ENCODE assay signal across 8 mouse cellular contexts in the genomic region with DNA sequence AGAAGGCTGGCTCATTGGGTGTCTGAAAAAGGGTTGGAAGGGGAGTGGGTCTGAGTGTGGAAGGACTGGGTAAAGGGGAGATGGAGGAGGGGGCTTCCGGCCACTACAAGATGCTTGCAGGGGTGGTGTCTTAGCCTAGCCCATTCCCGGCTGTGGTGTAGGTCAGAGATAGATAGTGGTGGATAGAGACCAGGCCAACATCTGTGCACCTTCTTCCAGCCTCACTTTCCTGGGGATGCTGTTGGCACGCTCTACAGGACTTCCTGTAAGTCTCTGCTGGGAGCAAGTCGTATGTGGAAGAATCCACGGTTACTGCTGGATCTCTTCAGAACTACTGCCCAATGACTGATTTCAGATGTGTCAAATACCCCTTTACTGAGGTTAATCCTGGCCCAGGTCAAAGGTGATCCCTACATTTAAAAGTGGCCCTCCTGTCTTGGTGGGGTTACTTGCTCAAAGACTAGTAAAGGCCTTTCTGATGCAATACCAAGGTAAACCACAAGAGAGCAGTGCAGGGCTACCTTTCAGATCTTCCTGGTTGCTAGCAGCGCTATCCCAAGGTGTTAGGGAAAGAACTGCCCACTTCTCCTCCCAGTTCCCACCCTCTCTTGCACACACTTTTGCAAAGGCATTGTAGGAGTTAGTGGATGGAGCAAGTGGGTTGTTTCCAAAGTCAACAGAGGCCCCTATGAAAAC.
DNase-seq lines count a peak whose midpoint lies in the region; ATAC-seq lines count a peak whose summit lies in the region.

No protein-coding gene starts in this region.

- H3K9me3 ChIP-seq in midbrain, embryonic 14.5 days (ENCODE audit: control insufficient read depth, low read length) = no peaks in the 10 kb centered on the region

- H3K9ac ChIP-seq in midbrain, embryonic 14.5 days (replicated peaks; ENCODE audit: low read length) = no peak overlapping the region

- H3K4me2 ChIP-seq in midbrain, embryonic 14.5 days (ENCODE audit: low read length) = no peak overlapping the region

- DNase-seq in urinary bladder, adult 18-20 months (ENCODE audit: low spot score in 2 of 2) = peak; percentile 71 to 74
- no peak for DNase-seq in urinary bladder, adult 2 months (ENCODE audit: low spot score)
- DNase-seq in embryo, embryonic 10 days (ENCODE audit: low spot score) = peak; percentile 89
- peak; percentile 59 for DNase-seq in gastrocnemius, postnatal 25 days
- DNase-seq in kidney, adult 11 months = peak; percentile 72
- peak; percentile 75 to 85 for DNase-seq in left cerebral cortex, postnatal 36 days (ENCODE audit: low spot score in 2 of 2)
- DNase-seq in midbrain, embryonic 14.5 days = peak; percentile 95
- peak; percentile 47 for DNase-seq in spleen, adult 12 weeks (ENCODE audit: low spot score)

- H3K27ac ChIP-seq in midbrain, embryonic 14.5 days (replicated peaks; ENCODE audit: low read depth, low read length) = no peak overlapping the region

- H3K4me3 ChIP-seq in midbrain, embryonic 14.5 days (replicated peaks; ENCODE audit: low read depth, low read length) = no peak overlapping the region

- no peaks in the 10 kb centered on the region for H3K27me3 ChIP-seq in midbrain, embryonic 14.5 days (ENCODE audit: control insufficient read depth, insufficient read depth, low read length)

- H3K4me1 ChIP-seq in midbrain, embryonic 14.5 days (ENCODE audit: control insufficient read depth, insufficient read depth, low read length) = no peaks in the 10 kb centered on the region; the same call in 1 of the 2 replicates

- intact Hi-C loops in left cerebral cortex, postnatal 36 days (cut with DNase I) = loop anchor here (1.0 to 5.0 kb wide), 4 partner anchors 91 to 411 kb away; a partner anchor contains a TSS

- H3K36me3 ChIP-seq in midbrain, embryonic 14.5 days (ENCODE audit: control insufficient read depth, insufficient read depth, low read length) = no peaks in the 10 kb centered on the region

- 63% methylated on average over 6 of the region's 6 CpGs for WGBS in midbrain, embryonic 14.5 days

- peak; percentile 20; the same call in 1 of the 2 replicates for ATAC-seq in midbrain, embryonic 14.5 days (ENCODE audit: low FRiP score, low TSS enrichment)
